Mouse (Mus musculus): ENCODE results near the gene Dmd.
"Not testable (repeated sequence)": the region's sequence is repeated elsewhere in the genome, so short reads cannot be mapped to it uniquely, and the experiment has no call there.

The Dmd gene

DNA sequence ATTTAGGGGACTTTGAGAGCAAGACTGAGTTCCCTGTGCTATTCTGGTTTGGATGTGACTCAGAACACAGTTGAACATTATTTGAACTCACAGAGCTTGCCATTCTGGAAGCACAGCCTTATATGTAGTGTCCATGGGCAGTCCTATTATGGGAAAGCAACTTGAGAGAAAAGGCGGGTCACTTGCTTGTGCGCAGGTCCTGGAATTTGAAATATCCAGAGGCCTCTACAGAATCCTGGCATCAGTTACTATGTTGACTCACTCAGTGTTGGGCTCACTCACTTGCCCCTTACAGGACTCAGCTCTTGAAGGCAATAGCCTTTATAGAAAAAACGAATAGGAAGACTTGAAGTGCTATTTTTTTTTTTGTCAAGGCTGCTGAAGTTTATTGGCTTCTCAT, at the start of gene Dmd:
Gene Dmd (plus strand): TSS at position 241 of the 400 bp plus-strand sequence.
- no peak for DNase-seq

DNA sequence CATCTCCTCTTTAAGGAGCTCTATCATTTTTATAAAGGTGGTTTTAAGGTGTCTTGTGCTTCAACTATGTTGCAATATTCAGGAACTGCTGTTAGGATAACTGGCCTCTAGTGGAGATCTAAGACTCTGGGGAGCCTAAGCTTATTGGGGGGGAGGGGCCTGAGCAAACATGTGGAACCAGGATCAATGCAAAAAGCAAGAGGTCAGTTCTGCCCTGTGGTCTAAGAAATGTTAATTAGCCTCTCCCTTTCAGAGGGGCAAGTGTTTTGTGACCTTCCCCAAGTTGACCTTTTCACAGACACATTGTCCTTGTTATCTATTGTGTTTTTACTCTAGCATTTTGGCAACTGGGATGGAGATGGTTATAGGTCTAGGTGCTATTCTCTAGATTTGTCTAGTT, 47.2 kb upstream of the Dmd start:
- no peak for DNase-seq

DNA sequence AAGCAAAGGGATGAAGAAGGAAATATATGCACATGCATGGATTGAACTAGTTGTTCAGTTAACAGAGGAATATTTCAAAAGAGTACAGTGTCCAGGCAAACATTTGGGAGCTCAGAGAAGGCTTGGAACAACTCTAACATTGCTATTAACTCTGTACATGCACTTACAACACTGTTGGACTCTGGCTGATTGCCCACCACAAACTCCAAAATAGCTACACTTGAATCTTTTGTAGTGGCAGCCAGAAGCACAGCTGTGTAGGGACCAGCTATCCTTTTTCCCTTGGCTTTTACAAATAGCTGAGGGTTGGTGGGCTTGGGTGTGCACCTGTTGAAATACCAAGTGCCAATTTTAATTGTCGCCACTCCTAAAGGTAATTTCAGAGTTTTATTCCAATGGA, 39.0 kb downstream of the Dmd start:
- DNase-seq, result no peak

DNA sequence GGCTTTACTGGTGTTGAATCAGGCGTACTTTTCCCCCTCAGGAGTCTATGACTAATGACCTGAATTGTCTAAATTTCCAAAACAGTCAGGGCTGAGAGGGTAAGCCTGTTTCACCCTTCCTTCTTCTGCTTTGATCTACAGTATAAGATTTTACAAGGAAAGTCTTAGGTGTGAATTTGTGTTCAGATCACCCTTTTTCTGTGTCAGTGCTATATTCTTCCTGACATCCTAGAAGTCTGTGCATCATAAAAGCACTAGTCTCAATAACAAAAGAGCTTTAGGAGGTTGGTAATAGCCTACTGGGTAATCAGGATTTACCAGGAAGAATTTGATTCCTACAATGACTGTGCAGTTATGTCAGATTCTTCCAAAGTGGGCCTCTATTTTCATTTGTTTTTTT, 101.5 kb downstream of the Dmd start:
- DNase-seq, result no peak

DNA sequence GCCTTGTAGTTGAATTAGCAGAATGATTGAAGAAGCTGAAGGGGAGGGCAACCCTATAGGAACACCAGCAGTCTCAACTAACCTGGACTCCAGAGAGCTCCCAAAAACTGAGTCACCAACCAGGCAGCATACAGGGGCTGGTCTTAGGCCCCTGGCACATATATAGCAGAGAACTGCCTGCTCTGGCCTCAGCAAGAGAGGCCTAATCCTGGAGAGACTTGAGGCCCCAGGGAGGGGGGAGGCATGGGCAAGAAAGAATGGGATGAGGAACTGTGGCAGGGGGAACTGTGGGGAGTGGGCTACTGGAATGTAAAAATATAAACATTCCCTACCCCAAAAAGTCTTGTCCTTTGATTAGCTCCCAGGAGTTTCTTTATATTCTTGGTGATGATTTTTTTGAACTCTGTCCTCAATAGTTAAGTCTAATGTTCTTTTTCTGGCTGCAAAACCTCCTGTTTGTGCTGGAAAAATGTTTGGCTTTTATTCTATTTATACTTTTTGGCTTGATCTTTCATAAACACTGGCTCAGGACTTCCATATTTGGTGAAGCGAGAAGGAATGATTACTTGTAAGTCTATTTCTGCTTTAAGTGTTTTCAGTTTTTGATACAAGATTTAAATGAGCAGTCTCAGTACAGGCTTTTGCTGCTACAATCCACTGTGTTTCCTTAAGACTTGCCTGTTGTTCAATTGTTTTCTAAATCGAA, 167.7 kb downstream of the Dmd start:
- peak; percentile 4 to 21 for DNase-seq

DNA sequence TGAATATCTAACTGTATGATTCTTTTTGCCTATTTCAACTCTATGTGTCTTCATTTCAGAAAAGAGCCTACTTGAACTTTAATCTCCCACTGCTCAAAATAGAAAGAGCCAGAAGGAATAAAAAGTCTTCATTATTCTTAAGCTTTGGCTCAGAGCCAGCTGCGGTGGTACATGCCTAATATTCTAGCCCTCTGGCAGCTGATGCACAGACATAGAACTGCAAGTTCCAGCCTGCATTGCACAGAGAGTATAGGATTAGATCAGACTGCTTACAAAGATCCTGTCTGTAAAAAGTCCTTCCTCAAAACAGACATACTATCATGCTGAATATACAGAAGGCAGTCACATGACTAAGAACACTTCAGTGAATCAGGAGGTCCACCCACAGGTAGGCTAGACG, 168.5 kb downstream of the Dmd start:
- no peak for DNase-seq

DNA sequence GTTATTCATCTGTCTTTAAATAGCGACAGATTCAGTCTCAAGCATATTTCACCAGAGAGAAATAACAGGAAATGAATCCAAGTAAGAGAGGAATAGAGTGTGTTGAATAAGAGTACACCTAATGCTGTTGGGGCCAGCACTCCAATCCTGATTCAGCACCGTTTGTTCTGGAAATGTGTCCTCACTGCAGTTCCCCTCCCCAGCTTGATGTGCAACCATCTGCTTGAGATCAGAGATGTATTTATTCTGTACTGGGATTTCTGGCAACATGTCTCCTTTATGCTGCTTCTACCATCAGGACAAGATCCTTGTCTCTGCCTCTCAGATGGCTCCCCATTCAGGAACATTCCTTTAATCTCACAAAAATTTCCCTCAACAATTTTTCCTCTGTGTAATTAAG, 271.9 kb downstream of the Dmd start:
- DNase-seq, result no peak

DNA sequence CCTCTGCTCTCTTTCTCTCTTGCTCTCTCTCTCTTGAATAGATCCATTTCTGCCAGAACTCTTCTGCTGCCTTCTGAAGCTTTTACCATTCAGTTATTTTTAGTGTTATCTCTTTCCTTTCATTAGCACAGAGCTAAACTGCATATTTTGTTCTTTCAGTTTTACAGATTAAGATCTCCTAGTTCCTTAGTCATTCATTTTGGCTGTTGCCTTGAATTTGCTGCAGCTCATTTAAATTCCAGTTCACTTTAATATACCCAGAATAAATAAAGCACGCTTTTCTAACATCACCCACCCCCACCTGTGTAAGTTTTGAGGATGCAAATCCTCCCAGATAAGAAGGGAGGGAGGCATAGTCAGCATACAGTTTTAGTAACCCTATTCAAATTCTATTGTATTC, 272.4 kb downstream of the Dmd start:
- no peak for DNase-seq

DNA sequence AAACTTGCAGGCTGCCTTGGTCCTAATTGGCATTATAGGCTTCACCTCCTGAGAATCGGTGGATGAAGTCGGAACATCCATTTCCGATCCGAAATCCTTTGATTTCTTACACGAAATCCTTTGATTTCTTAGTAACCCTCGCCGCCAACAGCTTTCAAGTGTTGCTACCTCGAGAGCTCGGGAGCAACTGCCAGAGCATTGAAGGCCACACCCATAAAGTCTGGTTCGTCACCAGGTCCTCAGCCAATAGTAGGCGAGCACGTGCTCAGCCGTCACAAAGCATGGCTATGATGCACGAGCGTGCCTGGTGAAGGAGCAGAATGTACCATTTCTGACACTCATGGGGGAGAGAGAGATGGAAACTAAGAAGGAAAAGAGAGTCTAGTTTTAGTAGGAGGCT, 538.9 kb downstream of the Dmd start, which contains the start of gene Tsga8:
Gene Tsga8 (minus strand): TSS at position 327 of the 400 bp plus-strand sequence.
- DNase-seq, result no peak

DNA sequence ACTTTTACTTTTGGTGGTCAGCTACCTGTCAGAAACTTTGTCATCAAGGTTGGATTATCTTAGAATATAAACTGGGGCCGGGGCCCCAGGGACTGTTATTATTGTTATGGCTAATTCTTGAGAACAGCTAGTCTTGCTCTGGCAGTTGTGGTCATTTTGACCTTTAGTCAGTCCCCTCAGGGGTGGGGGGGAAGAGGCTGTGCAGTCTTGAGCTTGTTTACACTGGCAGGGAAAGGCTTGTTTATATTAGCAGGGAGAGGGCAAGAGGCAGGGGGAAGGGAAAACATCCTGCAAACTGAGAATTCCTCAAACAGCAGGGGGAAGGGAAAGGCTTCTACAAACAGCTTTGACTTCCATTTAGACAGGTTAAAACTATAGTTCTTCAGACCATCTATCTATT, 726.3 kb downstream of the Dmd start:
- peak; percentile 14 to 51 for DNase-seq

DNA sequence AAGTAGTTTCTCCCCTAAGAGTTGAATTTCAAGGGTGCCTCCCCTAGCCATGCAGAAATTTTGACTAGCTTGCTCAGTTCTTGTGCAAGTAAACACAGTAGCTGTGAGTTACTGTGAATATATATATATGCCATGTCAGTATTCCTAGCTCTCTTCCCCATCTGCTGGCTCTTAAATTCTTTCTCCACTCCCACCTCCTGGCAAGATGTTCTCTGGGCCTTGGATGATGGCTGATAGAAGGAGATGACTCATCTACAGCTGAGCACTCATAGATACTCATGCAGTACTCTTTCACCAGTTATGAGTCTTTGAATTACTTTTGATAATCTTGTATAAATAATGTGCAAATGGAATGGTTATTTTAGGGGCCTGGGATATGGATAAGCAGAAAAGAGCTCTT, 737.9 kb downstream of the Dmd start:
- DNase-seq, result no peak

DNA sequence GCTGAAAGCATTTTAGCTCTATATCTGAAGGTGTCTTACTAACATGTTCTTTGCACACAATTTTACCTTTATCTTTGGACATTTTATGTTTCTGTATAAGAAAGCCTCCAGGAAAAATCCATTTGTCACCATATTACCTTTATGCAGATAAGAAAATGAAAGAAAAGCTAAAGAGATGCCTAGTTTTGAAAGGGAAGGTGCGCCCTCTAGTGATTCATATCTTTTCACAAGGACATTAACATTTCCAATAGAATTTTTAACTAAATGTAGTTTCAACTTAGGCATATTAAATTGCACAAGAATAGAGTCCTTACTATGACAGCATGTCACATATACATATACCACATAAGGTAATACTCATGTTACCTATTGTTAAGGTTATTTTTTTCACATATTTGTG, 791.9 kb downstream of the Dmd start:
- DNase-seq, result no peak

DNA sequence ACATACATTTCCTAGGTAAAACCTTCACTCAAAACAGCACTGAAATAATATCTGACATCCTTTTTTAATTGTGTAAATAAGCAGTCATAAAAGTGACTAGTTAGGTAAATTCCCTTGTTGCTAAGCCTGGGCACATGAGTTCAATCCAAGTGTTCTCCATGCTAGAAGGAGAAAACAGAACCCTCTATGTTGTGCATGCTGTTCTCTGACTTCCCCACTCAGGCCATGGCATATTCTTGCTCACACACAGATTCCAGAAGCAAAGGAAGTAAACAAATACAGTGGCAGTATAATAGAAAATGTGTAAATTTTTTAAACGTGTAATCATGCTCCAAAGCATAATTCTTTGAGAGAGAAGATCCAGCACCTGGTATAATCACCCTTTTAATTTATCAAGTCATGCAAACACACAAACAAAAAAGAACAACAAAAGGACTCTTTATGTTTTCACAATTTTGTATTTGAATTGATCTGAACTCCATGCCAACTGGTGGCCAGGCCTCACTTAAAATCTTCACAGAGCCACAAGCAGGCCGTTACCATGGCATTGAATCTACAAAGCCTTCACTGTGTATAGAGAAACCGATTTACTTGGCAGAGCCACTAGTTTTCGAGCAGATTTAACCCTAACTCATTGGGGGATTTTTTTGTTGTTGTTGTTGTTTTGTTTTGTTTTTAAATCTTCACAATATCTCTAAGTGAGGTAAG, 797.8 kb downstream of the Dmd start:
- DNase-seq, result no peak

DNA sequence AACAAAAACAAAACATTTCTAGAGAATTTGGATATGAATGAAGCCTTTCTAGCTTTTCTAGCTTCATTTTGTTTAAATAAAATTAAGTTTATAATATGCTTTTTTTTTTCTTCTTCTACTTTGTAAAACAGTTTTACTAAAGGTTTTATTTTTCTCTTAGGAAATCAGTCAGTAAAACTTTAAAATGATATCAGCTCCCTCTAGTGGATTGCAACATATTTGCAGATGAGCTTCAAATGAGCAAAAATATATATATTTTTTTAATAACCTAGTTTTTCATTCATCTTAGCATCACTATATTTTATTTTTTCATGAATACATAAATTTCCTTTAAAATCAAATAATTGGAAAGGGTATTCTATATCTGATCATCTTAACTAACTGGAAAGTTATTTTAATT, 838.7 kb downstream of the Dmd start:
- no peak for DNase-seq

DNA sequence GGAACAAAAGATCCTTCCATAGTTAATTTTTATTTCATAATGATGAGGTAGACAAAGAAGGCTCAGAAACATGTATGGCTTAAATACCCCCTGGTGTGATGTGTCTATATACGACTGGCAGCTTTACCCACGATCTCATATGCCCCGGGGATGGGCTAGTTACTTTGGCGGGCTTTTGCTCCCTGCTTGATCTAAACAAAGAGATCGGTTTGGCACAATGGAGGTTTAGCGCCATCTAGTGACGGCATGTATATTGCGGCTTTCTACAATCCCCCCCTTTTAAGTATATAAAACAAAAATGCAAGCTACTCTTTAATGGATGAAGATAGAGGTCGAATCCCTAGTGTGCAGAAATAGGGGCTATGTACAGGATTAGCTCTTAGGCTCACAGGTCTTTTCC, 918.8 kb downstream of the Dmd start:
- DNase-seq, result not testable (repeated sequence)

DNA sequence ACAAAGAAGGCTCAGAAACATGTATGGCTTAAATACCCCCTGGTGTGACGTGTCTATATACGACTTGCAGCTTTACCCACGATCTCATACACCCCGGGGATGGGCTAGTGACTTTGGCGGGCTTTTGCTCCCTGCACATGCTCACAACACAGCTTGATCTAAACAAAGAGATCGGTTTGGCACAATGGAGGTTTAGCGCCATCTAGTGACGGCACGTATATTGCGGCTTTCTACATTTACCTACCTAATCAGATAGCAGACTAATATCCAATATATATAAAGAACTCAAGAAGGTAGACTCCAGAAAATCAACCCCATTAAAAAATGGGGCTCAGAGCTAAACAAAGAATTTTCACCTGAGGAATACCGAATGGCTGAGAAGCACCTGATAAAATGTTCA, 926.7 kb downstream of the Dmd start:
- not testable (repeated sequence) for DNase-seq

DNA sequence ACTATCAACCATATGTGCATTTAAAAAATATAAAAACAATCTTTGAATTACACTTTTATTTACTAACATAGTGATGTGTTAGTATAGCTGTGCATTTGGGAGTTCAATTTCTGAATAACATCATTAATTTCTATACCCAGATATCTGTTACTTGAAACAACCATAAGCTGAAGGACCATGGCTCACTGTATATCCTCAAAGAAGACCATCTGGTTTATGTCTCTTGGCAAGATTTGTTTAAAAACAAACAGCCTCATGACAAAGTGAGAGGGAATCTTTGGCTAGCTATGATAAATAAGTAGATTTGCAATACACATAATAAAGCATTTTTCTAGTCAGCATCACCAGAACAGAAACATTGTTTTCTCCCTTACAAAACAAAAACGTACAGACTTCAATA, 1027.2 kb downstream of the Dmd start:
- no peak for DNase-seq

DNA sequence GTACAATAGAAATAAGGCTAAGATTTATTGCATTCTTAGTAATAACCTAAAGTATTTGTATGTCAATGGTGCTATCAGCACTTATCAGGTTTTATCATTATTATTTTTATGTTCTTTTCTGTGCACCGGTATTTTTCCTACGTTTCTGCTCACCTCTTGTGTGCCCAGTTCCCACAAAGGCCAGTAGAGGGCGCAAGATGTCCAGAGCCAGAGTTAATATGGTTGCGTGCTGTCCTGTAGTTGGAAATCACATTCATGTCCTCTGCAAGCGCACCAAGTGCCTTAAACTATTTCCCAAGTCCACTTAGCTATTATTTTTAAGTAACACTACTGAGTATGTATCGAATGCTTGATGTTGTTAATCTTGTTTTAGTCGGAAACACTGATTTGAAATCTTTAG, 1052.6 kb downstream of the Dmd start:
- DNase-seq, result peak in 1 of 2 experiments; percentile 33

DNA sequence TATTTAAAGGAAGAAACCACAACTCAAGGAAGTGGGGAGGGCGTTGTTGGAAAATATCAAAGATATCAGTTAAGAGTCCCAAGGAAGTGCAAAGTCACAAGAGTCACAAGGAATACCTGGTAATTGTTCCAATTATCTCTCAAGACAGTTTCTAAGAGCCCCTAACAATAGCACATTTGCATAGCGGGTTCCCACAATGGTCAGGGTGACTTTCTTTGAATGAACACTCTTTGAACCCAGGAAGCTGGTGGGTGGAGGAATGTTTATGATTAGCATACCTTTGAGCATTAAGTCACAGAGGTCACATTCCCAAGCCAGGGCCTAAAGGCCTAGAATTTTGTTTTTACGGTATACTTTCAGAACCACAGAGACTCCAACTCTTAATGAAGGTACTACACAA, 1113.8 kb downstream of the Dmd start:
- not testable (repeated sequence) for DNase-seq

DNA sequence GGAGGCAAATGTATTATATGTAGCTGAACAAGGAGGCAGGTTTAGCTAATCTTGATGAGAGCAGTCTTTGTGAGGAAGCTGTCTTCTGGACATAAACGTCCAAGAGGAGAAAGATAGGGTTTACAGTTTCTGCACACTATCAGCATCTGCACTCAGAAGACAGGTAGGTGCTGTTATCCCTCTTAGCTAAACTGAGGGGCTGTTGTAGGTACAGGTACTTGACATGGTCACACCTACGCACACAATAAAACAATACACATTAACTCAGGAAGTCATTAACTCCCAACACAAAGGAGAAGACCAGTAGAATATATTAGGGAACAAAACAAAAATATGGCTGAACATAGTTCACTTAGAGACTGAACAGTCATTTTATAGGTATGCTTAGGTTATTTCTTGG, 1217.2 kb downstream of the Dmd start:
- DNase-seq, result no peak

DNA sequence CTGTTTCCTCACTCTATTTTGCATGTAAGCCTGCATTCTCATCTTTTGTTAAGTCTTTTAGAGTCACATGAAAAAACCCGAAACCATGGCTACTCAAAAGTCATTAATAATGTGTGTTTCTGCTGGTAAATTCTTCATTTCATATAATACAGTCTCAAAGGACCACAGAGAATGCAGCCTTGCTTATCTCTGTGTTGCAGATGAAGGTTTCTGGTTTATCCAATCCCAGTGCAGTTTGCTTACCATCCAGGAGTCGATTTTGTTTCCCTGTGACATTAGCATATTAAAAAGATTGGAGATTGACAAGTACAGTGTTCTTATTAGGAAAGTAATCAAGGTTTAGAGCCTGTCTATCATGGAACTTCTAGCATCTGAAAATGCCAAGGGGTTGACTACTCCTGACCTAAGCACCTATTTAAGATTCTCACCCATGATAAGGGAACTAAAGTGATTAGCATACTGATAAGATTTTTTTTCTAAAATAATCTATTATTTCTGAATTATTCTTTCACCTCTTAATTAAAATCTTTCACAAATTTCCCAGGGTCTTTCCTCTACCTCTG, 1292.7 kb downstream of the Dmd start:
- no peak for DNase-seq

DNA sequence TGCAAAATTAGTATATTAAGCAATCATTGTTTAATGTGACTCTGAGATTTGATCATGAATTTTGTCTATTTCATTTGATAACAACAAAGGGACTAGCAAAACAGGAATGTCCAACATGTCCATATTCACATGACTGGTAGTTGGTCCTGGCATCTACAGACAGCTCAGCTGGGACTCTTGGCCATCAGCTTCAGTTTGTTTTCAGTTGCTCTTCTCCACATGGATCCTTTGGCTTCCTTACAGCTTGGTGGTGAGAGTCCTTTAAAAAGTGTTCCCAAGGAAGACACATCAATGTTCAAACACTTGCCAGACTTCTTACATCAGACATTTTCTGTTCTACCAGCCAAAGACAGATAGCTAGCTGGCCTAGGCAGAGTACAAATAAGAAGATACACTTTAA, 1381.9 kb downstream of the Dmd start:
- no peak for DNase-seq

DNA sequence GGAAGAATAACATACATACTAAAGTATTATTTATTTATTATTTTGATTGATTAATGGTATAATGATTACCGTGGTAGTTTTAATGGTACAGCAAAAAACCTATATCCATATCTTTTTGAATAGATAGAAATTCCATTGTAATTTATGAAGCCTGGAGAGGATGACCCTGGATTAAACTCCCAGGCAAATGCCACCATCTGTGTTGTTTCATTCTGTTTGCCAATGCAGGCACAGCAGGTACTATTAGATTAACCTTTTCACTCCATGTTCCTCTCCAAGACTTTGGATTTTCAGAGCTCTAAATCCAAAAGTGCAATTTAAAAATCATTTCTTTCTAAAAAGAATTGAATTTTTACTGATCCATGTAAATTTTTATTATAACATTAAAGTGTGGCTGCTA, 1383.5 kb downstream of the Dmd start:
- DNase-seq, result no peak

DNA sequence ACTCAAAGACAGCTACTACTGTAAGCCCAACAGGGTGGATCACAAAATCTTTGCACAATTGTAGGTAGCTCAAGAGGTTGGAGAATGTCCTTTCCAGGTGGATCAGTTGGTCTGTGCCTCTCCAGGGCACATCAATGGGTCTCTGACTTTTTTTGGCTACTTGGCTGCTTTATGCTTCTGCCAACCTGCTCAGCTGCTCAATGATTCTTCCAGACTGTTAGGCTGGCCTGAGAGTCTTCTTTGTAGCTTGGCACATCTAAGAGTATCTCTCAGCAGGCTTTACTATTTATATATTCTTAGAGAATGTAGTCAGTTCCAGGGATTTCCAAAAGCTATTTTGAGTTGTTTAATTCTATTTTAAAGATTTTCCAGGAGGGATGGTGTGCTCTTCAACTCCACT, 1416.3 kb downstream of the Dmd start:
- no peak for DNase-seq

Data from lung, postnatal 4 days (tissue).